Mouse (Mus musculus): ENCODE measurements around the gene Trpc4. TPM values are rescaled to one million over a fixed set of nuclear protein-coding genes. Genes with fewer than 3 reads are reported as not detected.
A peak's percentile ranks its signal among the peaks of the same experiment; 100 is the strongest.

Trpc4 gene
- total and polyA plus RNA-seq, 2 experiments from 2014 or later = 11.9 to 22.3 TPM

DNA sequence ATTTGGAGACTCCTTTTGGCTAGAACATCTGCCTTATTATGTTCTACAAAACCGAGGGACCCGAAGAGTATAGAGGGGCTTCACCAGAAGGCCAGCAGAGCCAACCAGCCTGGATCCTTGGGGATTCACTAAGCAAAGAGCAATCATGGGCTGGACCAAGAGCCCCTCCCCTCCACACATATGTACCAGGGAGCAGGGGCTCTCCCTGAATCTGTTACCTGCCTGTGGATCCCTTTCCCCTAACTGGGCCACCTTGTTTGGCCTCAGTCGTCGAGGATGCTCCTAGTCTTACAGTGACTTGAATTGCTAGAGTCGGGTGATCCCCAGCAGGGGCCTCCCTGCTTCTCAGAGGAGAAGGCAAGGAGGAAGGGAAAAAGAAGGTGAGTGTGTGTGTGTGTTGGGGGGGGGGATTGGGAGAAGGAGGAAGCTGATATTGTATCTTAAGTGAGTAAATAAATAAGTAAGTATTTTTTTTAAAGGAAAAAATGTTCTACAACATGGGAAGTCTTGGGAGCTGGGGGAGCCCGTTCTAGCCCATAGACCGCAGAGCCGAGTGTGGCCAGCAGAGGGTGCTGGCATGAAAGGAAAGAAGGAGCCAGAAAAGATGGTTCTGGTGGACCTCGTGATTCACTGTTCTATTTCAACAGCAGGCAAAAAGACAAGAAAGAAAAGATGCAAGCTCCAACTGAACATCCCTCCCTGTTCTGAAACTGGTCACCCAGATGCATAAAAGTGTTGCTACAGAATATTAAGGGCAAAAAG lies 197.2 kb downstream of the Trpc4 start:
- WGBS = 30% methylated on average over 9 of the region's 9 CpGs
- Histone ChIP-seq H3K36me3 (ENCODE audit: insufficient read depth) (no peaks in the 10 kb centered on the region), H3K27ac (ENCODE audit: low read depth, low read length) (no peak overlapping the region), H3K27me3 (ENCODE audit: insufficient read depth, low read length) (no peaks in the 10 kb centered on the region), H3K4me1 (ENCODE audit: insufficient read depth) (0 out of 2 replicates have a peak, but pooled peaks cover 8% of the 10 kb centered on the region), H3K9me3 (ENCODE audit: low read length) (no peaks in the 10 kb centered on the region), H3K4me2 (ENCODE audit: low read depth) (no peak overlapping the region), H3K4me3 (ENCODE audit: low read depth, low read length) (no peak overlapping the region), H3K9ac (no peak overlapping the region)
- DNase-seq = peak; percentile 62
- peak; percentile 54; the same call in 1 of the 2 replicates for ATAC-seq
- TF ChIP-seq CTCF (IDR thresholded peaks at IDR 0.05; ENCODE audit: low read depth) = peak; percentile 73

- Histone ChIP-seq H3K4me2 (ENCODE audit: low read depth) (no peak overlapping the region), H3K4me1 (ENCODE audit: insufficient read depth) (0 out of 2 replicates have a peak, but pooled peaks cover 4% of the 10 kb centered on the region), H3K4me3 (ENCODE audit: low read depth, low read length) (no peak overlapping the region), H3K36me3 (ENCODE audit: insufficient read depth) (no peaks in the 10 kb centered on the region), H3K27me3 (ENCODE audit: insufficient read depth, low read length) (no peaks in the 10 kb centered on the region), H3K9me3 (ENCODE audit: low read length) (no peaks in the 10 kb centered on the region), H3K9ac (no peak overlapping the region), H3K27ac (ENCODE audit: low read depth, low read length) (no peak overlapping the region)
- ATAC-seq (peak; percentile 65; the same call in 1 of the 2 replicates), DNase-seq (peak; percentile 57)
- peak; percentile 78 for TF ChIP-seq CTCF (IDR thresholded peaks at IDR 0.05; ENCODE audit: low read depth)
- WGBS = 56% methylated on average over 3 of the region's 3 CpGs
Measured at GRCm38 (mm10) chr3:54357561-54357960, 201.7 kb downstream of the Trpc4 start.

DNA sequence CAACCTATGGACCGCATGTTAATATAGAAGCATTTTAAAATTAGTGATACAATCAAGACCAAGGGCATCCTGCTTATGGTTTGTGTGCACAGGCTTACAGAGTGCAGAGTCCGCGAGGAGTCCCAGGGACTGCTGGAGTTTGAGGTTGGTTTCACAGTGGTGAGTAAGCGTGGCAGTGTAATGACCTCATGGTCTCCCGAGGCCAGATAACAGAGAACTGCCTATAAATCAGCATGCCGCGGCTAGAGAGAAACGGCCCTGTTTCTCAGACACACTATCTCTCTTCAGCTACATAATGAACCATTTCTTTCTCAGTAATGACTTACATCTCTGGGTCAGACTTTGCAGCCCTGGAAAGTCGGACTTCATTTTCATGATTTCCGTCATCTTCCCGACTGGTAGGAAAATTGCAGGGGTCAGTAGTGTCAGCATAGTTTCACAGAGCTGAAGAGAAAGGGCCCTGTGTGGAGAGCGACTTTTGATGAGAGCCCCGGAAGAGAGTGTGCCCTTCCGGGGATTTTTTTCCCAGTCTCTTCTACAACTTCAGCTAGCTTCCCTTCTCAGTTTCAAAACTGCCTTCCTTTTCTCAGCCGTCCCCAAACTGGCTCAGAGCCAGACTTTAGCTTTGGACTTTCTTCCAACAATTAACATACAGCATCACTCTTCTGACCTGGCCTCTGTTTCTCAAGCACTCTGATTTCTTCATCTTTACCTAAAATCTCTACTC lies 202.8 kb downstream of the Trpc4 start:
- ATAC-seq (no peak), DNase-seq (no peak)
- TF ChIP-seq CTCF (IDR thresholded peaks at IDR 0.05; ENCODE audit: low read depth) = no peak
- no peak overlapping the region for H3K9ac ChIP-seq
- H3K4me3 ChIP-seq (ENCODE audit: low read depth, low read length) = no peak overlapping the region
- 0 out of 2 replicates have a peak, but pooled peaks cover 4% of the 10 kb centered on the region for H3K4me1 ChIP-seq (ENCODE audit: insufficient read depth)
- no peaks in the 10 kb centered on the region for H3K36me3 ChIP-seq (ENCODE audit: insufficient read depth)
- WGBS = 67% methylated on average over 15 of the region's 15 CpGs
- no peak overlapping the region; the same call in 1 of the 2 replicates for H3K4me2 ChIP-seq (ENCODE audit: low read depth)
- no peaks in the 10 kb centered on the region for H3K9me3 ChIP-seq (ENCODE audit: low read length)
- no peaks in the 10 kb centered on the region for H3K27me3 ChIP-seq (ENCODE audit: insufficient read depth, low read length)
- no peak overlapping the region for H3K27ac ChIP-seq (ENCODE audit: low read depth, low read length)

- DNase-seq = no peak
- H3K4me2 ChIP-seq (ENCODE audit: low read depth) = no peak within 1 kb of the TSS
- no peak within 1 kb of the TSS for H3K9ac ChIP-seq
- no peaks in the 10 kb centered on the region for H3K9me3 ChIP-seq (ENCODE audit: low read length)
- H3K4me1 ChIP-seq (ENCODE audit: insufficient read depth) = 0 out of 2 replicates have a peak, but pooled peaks cover 4% of the 10 kb centered on the region
- no peak for ATAC-seq
- no peak within 1 kb of the TSS for H3K27ac ChIP-seq (ENCODE audit: low read depth, low read length)
- no peaks in the 10 kb centered on the region for H3K36me3 ChIP-seq (ENCODE audit: insufficient read depth)
- no peak for TF ChIP-seq CTCF (IDR thresholded peaks at IDR 0.05; ENCODE audit: low read depth)
- 57% methylated on average over 6 of the region's 6 CpGs for WGBS
- no peaks in the 10 kb centered on the region for H3K27me3 ChIP-seq (ENCODE audit: insufficient read depth, low read length)
- H3K4me3 ChIP-seq (ENCODE audit: low read depth, low read length) = no peak within 1 kb of the TSS
Measured at GRCm38 (mm10) chr3:54360897-54361296, 205.1 kb downstream of the Trpc4 start, which contains the start of gene Postn. Postn (plus strand) TSS chr3:54361109.

DNA sequence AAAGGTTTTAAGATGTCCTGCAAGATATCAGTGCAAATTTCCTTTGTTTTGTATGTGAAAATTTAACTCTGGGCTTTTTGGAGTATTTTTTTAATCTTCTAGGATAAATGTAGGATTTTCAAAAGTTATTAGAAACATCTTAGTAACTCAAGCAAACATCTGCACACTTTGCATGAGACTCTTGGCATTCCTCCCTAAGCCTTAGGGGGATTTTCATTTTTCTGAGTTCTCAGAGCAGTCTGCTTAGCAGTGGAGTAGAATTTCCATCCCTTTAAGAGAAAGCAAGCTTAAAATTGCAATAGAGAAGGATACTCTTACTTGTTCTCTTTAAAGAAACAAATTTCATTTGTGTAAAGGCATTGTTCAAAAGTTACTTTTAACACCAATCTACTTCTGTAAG lies 205.8 kb downstream of the Trpc4 start:
- Histone ChIP-seq H3K4me3 (ENCODE audit: low read depth, low read length) (no peak overlapping the region), H3K9ac (no peak overlapping the region), H3K27ac (ENCODE audit: low read depth, low read length) (no peak overlapping the region), H3K27me3 (ENCODE audit: insufficient read depth, low read length) (no peaks in the 10 kb centered on the region), H3K4me2 (ENCODE audit: low read depth) (no peak overlapping the region), H3K9me3 (ENCODE audit: low read length) (no peaks in the 10 kb centered on the region), H3K4me1 (ENCODE audit: insufficient read depth) (0 out of 2 replicates have a peak, but pooled peaks cover 4% of the 10 kb centered on the region), H3K36me3 (ENCODE audit: insufficient read depth) (no peaks in the 10 kb centered on the region)
- ATAC-seq (no peak), DNase-seq (no peak)
- no peak for TF ChIP-seq CTCF (IDR thresholded peaks at IDR 0.05; ENCODE audit: low read depth)

Other genes starting within 250 kb of the Trpc4 start
- gene Postn, start 205.1 kb downstream of the Trpc4 start, total RNA-seq (2014; rRNA removed) = 18.4 and 35.0 TPM in 2 replicates
- 10.4 and 16.3 TPM in 2 replicates for gene Postn, start 205.1 kb downstream of the Trpc4 start, polyA plus RNA-seq (2015; fragmentation: Nextera tagmentation; extraction: Ambion mirVana)

Measured in forebrain, postnatal 0 days (tissue).